Mouse (Mus musculus) cortical plate, adult 2 months (tissue): Measurements from ENCODE around the gene Rbm26.

ENCODE experiments used
- CTCF ChIP-seq: fragments of 200-500 bp; IDR thresholded peaks from 2 replicates; pipeline ENCODE4 v1.5.1; 2011; ENCODE audit warnings: mild to moderate bottlenecking, control low read depth, low read length; ENCODE audit not compliant: insufficient read depth; ENCODE audit errors: extremely low read depth
- POLR2A ChIP-seq: fragments of 200-500 bp; IDR thresholded peaks from 2 replicates; pipeline ENCODE4 v1.6.1; 2011; ENCODE audit warnings: mild to moderate bottlenecking, low read length, control low read depth; ENCODE audit not compliant: insufficient read depth; ENCODE audit errors: extremely low read depth

GRCm38 (mm10) chr14:105161334-105161733, 15.8 kb downstream of the Rbm26 start:
- no peak for TF ChIP-seq POLR2A
- no peak for TF ChIP-seq CTCF
